Mouse (Mus musculus) megakaryocyte-erythroid progenitor cell, adult 5-6 weeks (primary cell): Measurements from ENCODE around the gene Dpp9. TPM values are rescaled to one million over a fixed set of nuclear protein-coding genes. Genes with fewer than 3 reads are reported as not detected.
A peak's percentile ranks its signal among the peaks of the same experiment; 100 is the strongest.
"Not testable (repeated sequence)": the region's sequence is repeated elsewhere in the genome, so short reads cannot be mapped to it uniquely, and the experiment has no call there.

Experiments used
- ATAC-seq: replicated peaks from 2 replicates; pipeline ENCODE4 v1.8.0; 2016; ENCODE audit warnings: mild to moderate bottlenecking, inconsistent platforms; ENCODE audit not compliant: severe bottlenecking, poor library complexity, low FRiP score, low TSS enrichment
- total RNA-seq, 2 experiments: library from RNA; stranded (forward) in 1 of 2; stranded (reverse) in 1 of 2; fragments of 200-1000, 215-1000 nt in 1 of 2; fragments of >200 nt in 1 of 2; fragmentation: Nextera tagmentation in 1 of 2; gene quantifications; 2 replicates each; pipeline ENCODE4 v1.2.3; 2014 to 2017

Gene Dpp9
- total RNA-seq (2014; fragmentation: Nextera tagmentation), result 25.3 and 33.5 TPM in 2 replicates
- total RNA-seq (2017), result 8.6 and 11.7 TPM in 2 replicates

DNA sequence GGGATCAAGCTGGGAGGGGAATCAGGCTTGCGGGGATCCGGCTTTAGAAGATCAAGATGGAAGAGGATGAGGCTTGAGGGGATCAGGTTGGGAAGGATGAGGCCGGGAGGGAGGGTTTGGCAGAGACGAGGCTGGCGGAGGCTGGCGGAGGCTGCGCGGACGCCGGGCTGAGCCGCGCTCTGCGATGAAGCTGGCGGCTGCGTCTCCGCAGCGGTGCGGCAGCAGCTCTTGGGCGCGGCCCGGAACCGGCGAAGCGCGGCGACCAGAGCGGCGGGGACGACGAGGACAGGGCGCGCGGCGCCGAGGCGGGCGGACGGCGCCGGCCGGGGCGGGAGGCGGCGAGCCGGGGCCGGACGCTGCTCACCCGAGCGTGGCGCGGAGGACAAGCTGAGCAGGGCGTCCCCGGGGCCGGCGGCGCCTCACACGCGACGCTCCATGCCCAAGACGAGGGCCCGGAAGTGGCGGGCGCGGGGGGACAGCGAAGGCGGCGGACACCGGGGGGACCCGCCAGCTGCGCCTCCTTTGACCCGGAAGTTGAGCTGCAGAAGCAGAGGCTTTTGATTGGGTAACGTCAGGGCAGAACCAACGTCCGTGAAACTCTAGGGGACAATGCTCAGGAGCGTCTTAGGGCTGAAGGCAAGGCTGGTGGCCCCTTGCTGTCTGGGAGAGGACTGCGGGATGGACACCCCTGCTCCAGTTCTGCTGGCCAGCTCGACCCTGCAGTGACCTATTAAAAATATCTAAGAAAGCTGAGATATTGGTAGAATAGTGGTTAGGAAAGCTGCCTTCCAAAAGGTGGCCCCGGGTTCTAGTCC lies at the start of gene Dpp9:
Gene Dpp9 (minus strand): TSS at position 529 of the 815 bp plus-strand sequence.
- ATAC-seq, result peak; percentile 99

DNA sequence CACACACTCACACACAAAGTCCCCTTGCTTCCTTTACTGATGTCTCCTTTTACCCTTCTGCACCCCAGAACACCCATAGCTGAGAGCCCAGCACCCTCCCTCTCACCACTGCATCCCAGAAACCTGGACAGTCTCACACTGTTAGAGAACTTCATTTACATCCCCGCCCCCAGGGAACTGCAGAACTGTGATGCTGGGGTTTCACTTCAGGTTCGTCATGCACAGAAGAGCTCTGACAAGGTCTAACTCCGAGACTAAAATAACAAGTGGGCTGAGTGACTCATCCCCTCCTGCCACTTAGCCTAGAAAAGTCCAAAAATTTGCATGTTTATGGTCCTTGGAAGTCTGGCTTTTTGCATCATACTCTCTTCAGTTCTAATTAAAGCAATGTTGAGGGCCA lies 47.6 kb upstream of the Dpp9 start:
- ATAC-seq, result no peak

DNA sequence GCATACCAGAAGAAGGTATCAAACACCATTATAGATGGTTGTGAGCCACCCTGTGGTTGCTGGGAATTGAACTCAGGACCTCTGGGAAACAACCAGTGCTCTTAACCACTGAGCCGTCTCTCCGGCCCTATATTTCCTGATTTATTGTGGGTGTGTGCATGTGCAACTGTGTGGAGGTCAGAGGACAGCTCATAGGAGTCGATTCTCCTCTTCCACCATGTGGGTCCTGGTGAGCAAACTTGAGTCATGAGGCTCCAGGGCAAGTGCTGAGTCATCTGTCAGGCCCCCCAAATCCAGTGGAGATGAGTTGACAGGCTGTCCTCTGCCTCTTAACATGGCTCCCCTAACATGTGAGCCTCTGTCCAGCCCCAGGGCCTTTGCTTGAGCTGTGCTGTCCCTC lies 47.2 kb upstream of the Dpp9 start:
- no peak for ATAC-seq

- no peak for ATAC-seq
Observed at GRCm38 (mm10) chr17:56265011-56265410, 46.3 kb upstream of the Dpp9 start.

DNA sequence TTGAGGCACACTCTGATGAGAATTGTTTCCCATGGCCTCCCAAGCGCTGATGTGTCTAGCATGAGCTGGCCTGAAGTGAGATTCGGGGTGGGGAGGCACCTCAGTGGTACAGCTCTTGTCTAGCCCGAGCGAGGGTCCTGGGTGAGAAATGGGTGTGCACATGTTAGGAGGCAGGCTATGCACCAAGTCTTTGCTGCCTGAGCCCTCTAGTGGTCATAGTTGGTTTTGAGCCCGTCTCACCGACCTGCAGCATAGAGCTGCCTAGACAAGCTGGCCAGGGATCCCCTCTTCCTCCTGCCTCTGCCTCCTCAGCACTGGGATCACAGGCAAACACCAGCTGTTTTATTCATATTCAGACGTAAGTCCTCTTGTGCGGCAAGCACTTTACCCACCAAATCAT lies 45.3 kb upstream of the Dpp9 start:
- peak; percentile 88 for ATAC-seq

- ATAC-seq, result no peak
Observed at GRCm38 (mm10) chr17:56262645-56263094, 44.0 kb upstream of the Dpp9 start.

- ATAC-seq, result no peak
Observed at GRCm38 (mm10) chr17:56261166-56261565, 42.5 kb upstream of the Dpp9 start.

DNA sequence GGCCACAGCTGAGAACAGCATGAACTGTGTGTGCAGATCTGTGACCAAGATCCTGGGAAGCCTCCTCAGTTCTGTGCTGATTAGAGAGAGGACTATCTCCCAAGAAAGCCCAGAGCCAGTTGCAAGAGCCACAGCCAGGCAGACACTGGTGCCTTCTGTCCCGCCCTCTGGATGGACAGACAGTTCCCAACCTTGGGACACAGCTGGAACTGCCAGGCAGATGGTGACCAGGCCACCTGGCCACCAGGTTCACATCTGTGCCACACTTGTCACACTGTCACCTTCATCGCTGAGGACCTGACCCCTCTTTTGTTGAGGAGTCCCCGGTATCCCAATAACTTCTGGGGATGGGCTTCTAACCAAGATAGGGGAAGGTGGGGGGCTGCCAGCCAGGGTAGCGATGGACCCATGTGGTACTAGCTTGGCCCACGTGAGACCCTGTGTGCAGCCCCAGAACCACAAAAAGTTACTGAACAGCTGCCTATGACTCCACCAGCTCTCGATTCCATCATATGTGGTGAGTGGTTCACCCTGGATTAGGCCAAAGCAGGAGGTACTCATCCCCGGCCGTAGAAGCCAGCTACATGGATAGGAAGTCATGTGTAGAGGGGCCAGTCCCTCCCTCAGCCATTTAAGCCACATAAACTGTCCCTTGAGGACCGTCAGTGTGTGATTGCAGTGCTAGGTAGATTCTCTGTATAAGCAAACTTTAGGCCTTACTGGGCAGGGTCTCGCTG lies 40.8 kb upstream of the Dpp9 start:
- no peak for ATAC-seq

DNA sequence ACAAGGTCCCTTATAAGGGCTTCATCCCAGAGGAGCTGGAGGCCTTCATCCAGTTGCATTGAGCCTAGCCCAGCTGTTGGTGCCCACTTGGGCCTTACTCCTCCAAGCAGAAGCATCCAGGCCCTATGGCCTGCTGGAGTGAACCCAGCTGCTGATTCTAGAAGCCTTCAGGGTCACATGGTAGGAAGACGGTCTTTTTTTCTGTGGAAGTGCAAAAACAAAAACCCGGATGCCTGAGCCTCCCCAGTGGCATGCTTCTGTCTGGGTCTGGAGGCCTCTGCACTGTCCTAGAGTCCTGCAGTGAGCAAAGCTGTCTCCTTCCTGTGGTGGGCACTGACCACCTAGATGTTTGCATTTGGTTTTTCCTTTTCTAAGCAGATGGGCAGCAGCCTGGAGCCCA lies 40.1 kb upstream of the Dpp9 start:
- ATAC-seq, result not testable (repeated sequence)

DNA sequence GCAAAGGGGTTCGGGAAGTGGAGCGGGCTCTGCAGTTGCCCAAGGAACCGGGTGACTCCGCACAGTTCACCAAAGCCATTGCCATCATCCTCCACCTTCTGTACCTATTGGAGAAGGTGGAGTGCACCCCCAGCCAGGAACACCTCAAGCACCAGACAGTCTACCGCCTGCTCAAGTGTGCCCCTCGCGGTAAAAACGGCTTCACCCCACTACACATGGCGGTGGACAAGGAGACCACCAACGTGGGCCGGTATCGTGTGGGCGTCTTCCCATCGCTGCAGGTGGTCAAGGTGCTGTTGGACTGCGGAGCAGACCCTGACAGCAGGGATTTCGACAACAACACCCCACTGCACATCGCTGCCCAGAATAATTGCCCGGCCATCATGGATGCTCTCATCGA lies 39.6 kb upstream of the Dpp9 start:
- ATAC-seq, result not testable (repeated sequence)

- ATAC-seq, result no peak
Observed at GRCm38 (mm10) chr17:56257181-56257894, 38.6 kb upstream of the Dpp9 start.

GRCm38 (mm10) chr17:56256239-56256881 lies 37.7 kb upstream of the Dpp9 start, which contains the start of gene Fem1a:
TSS of gene Fem1a (plus strand) at chr17:56256810.
- peak; percentile 81 for ATAC-seq

DNA sequence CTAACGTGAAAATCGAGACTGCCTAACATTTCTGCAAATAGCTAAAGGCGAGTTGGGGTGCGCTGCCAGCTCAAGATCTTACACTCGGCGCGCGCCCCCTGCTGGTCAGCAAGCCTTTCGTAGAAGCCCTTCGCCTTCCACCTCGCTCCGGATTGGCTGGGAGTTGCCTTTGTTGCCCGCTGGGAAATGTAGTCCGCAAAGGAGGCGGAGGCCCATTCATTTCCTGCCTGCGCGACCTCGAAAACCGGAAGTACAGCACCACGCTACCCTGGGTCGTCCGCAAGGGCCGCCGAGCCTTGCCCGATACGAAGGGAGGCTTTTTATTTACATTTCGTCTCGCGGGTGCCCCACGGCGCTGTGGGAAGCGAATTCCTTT lies 37.1 kb upstream of the Dpp9 start:
- ATAC-seq, result peak; percentile 86

GRCm38 (mm10) chr17:56255429-56255828 lies 36.7 kb upstream of the Dpp9 start:
- ATAC-seq, result no peak

DNA sequence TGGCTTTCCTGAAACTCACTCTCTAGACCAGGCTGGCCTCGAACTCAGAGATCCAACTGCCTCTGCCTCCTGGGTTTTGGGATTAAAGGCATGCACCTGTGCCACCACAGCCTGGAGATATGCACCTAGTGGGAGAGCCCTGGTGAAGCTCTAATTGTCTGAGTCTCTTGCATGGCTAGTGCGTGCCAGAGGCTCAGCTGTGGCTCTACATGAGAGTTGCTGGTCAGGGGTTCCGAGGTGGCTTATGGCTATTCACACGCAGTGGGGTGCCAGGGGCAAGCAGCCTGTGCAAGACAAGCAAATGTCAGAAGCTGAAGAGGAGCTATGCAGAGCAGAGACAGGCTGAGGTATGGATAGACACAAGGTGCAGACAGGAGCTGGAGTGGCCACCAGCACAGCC lies 36.0 kb upstream of the Dpp9 start:
- ATAC-seq, result no peak

GRCm38 (mm10) chr17:56251136-56251829 lies 32.6 kb upstream of the Dpp9 start:
- peak; percentile 49 for ATAC-seq

- no peak for ATAC-seq
Observed at GRCm38 (mm10) chr17:56245608-56246007, 26.9 kb upstream of the Dpp9 start.

- peak; percentile 95 for ATAC-seq
Observed at GRCm38 (mm10) chr17:56241541-56242401, 23.1 kb upstream of the Dpp9 start.
